Mouse (Mus musculus): ENCODE results near the gene Tmem213. TPM values are rescaled to one million over a fixed set of nuclear protein-coding genes. Genes with fewer than 3 reads are reported as not detected.

Tmem213 gene
- not detected for total RNA-seq (2023)

DNA sequence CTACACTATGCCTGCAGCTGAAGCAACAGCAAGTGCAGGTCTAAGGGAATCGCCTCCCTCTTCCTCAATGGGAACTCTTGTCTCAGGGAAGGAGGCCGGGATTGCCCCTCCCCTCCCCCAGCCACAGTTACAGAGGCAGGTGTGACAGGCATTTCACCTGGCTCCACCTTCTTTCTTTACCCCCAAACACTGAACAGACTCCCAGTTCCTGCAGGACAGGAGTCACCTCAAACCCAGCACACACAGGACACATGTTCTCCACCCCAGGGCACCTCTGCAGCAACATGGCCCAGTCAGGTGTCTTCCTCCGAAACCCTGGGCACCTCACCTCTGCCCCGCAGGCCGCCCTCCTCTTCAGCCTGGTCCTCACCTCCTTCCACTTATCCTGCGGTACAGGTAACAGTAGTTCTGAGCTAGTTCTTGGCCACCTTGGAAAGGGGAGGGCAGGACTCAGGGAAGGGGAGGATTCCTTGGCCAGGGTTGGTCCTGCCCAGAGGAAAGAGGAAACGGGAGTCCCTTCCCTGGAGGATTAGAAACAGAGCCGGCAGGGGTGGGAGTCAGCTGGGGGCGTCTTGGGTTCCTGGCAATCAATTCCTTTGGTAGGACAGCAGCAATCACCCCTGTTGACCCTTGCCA lies at the start of gene Tmem213:
TSS of gene Tmem213 (plus strand) at position 96 of the 636 bp plus-strand sequence.

DNA sequence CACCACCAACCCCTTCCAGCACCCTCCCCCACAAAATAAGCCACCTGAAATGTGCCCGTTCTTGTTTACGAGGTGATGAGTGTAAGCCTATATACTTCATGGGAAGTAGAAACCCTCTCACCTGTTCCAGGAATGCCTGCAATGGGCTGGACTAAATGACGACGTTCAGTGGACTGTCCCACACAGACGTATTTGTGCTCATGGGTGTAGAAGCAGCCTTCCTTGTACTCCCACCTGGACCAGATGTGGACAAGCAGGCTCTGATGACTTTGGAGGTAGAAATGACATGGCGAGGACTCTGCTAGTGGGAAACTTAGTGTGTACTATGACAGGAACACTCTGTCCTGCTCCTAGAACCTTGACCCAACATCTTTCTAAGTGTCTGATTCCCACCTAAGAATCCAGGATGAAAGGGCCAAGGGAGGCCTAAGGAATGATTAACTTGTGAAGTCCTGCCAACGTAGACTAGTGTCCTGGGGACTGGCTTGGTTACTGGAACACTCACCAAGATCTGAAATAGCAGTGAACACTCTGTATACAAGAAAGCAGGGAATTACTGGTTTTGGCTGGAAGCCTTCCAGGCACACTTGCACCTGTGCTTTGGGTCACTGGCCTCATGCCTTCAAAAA lies 15.3 kb downstream of the Tmem213 start, which contains the start of gene Atp6v0a4:
TSS of gene Atp6v0a4 (minus strand) at position 380 of the 629 bp plus-strand sequence.

Other genes with a start within 250 kb of the Tmem213 start
- 10 to 100 TPM; 26.4 to 29.7 TPM for gene Trim24, start 238.4 kb upstream of the Tmem213 start, total RNA-seq (2023)
- gene Svopl, start 62.3 kb upstream of the Tmem213 start, total RNA-seq (2023): not detected
- gene Atp6v0a4, start 15.3 kb downstream of the Tmem213 start, total RNA-seq (2023): not detected
- not detected for gene D630045J12Rik, start 144.8 kb downstream of the Tmem213 start, total RNA-seq (2023)
- gene Zc3hav1l, start 190.0 kb downstream of the Tmem213 start, total RNA-seq (2023): under 1 TPM; 0.58 to 0.71 TPM
- gene Zc3hav1, start 245.3 kb downstream of the Tmem213 start, total RNA-seq (2023): 100 to 1,000 TPM; 149 to 156 TPM